In genomic region chr11:77771879-77772713, GRCm38 (mm10) we compare ENCODE assay signal across 10 mouse cellular contexts. TPM values are rescaled to one million over a fixed set of nuclear protein-coding genes. Genes with fewer than 3 reads are reported as not detected.
DNase-seq lines count a peak whose midpoint lies in the region; ATAC-seq lines count a peak whose summit lies in the region.
"Had no signal": no experiment of that assay in that cellular context is flagged by ENCODE, and none has a peak within 500 bp of the region (broad histone marks: within the 10 kb centered on the region; RNA-seq: fewer than 3 reads in every experiment).

No protein-coding gene starts in this region.

- no peak overlapping the region for H3K4me3 ChIP-seq in heart, embryonic 13.5 days
- H3K4me3 ChIP-seq in stomach, embryonic 16.5 days (replicated peaks; ENCODE audit: low read length), result no peak overlapping the region
- H3K4me3 ChIP-seq: forebrain, embryonic 15.5 days had no signal

- no peak for DNase-seq in heart, adult 9 months (ENCODE audit: low spot score in 2 of 2)
- peak; percentile 44 to 58 for DNase-seq in kidney, postnatal 4 days
- no peak for DNase-seq in left cerebral cortex, postnatal 4 days
- DNase-seq in cerebellum, postnatal 36 days, result no peak
- no peak for DNase-seq in heart, postnatal 14 days

- H3K4me1 ChIP-seq in heart, embryonic 13.5 days, result peaks cover 43% of the 10 kb centered on the region
- H3K4me1 ChIP-seq in stomach, embryonic 16.5 days (ENCODE audit: control insufficient read depth, insufficient read depth, low read length), result peaks cover 13% of the 10 kb centered on the region; the same call in 1 of the 2 replicates

- ATAC-seq in heart, embryonic 13.5 days (ENCODE audit: extremely low read depth, insufficient number of reproducible peaks, low FRiP score, low TSS enrichment), result no peak
- peak; percentile 61 for ATAC-seq in erythroblast, adult 5-6 weeks (replicated peaks; ENCODE audit: low FRiP score, poor library complexity, severe bottlenecking)
- ATAC-seq in stomach, embryonic 16.5 days (ENCODE audit: insufficient read depth, low FRiP score), result peak; percentile 90
- ATAC-seq: forebrain, embryonic 15.5 days had no signal

- no peaks in the 10 kb centered on the region for H3K9me3 ChIP-seq in heart, embryonic 13.5 days
- H3K9me3 ChIP-seq in stomach, embryonic 16.5 days (replicated peaks; ENCODE audit: control insufficient read depth, low read length), result no peaks in the 10 kb centered on the region
- H3K9me3 ChIP-seq: forebrain, embryonic 15.5 days had no signal

- no peak overlapping the region; the same call in 1 of the 2 replicates for H3K4me2 ChIP-seq in heart, embryonic 13.5 days
- H3K4me2 ChIP-seq in stomach, embryonic 16.5 days (ENCODE audit: low read depth, low read length), result 0 out of 2 replicates have a peak overlapping the region, but pooled peaks have one; percentile 9
- H3K4me2 ChIP-seq: forebrain, embryonic 15.5 days had no signal

- no peaks in the 10 kb centered on the region for H3K27me3 ChIP-seq in heart, embryonic 13.5 days (replicated peaks)
- no peaks in the 10 kb centered on the region for H3K27me3 ChIP-seq in stomach, embryonic 16.5 days (ENCODE audit: control insufficient read depth, insufficient read depth, low read length)
- H3K27me3 ChIP-seq: forebrain, embryonic 15.5 days had no signal

- WGBS in heart, embryonic 13.5 days, result 48% methylated on average over 8 of the region's 8 CpGs
- WGBS in stomach, embryonic 16.5 days, result 42% methylated on average over 8 of the region's 8 CpGs

- H3K9ac ChIP-seq in heart, embryonic 13.5 days, result peak overlapping the region; percentile 55
- peak overlapping the region; percentile 35; the same call in 1 of the 2 replicates for H3K9ac ChIP-seq in stomach, embryonic 16.5 days (ENCODE audit: low read length)
- H3K9ac ChIP-seq: forebrain, embryonic 15.5 days had no signal

- peaks cover 1% of the 10 kb centered on the region for H3K36me3 ChIP-seq in heart, embryonic 13.5 days
- no peaks in the 10 kb centered on the region for H3K36me3 ChIP-seq in stomach, embryonic 16.5 days (ENCODE audit: control insufficient read depth, insufficient read depth, low read length)

- intact Hi-C loops in left cerebral cortex, postnatal 4 days (cut with DNase I), result no loop called here
- intact Hi-C loops in heart, postnatal 14 days (cut with DNase I), result no loop called here

- H3K27ac ChIP-seq in heart, embryonic 13.5 days (replicated peaks), result peak overlapping the region; percentile 42; the same call in 1 of the 2 replicates
- peak overlapping the region; percentile 93 for H3K27ac ChIP-seq in stomach, embryonic 16.5 days (ENCODE audit: low read length)
- H3K27ac ChIP-seq: forebrain, embryonic 15.5 days had no signal

RNA-seq across cellular contexts. Expression of gene Myo18a, which starts 9.1 kb away (rescaled TPM):
- 94.9 and 100.0 TPM in 2 replicates for polyA plus RNA-seq in heart, embryonic 13.5 days (2015; fragmentation: Nextera tagmentation; extraction: Ambion mirVana)
- 17.5 and 18.6 TPM in 2 replicates for total RNA-seq in erythroblast, adult 5-6 weeks (2015; ENCODE audit: low replicate concordance)
- 14.6 and 22.2 TPM in 2 replicates for total RNA-seq in erythroblast, adult 5-6 weeks (2017; ENCODE audit: low replicate concordance)
- polyA plus RNA-seq in stomach, embryonic 16.5 days (2015; fragmentation: Nextera tagmentation; extraction: Ambion mirVana), result 44.9 and 46.0 TPM in 2 replicates
- total RNA-seq in left cerebral cortex, postnatal 4 days (2021), result 100 to 1,000 TPM; 146 to 151 TPM
- total RNA-seq in heart, postnatal 14 days (2021), result 100 to 1,000 TPM; 252 to 259 TPM

RNA-seq across cellular contexts. Expression of gene Gm10277, which starts 15.5 kb away (rescaled TPM):
- polyA plus RNA-seq in heart, embryonic 13.5 days (2015; fragmentation: Nextera tagmentation; extraction: Ambion mirVana), result 1.1 and 1.3 TPM in 2 replicates
- not detected in 2 replicates for total RNA-seq in erythroblast, adult 5-6 weeks (2015; ENCODE audit: low replicate concordance)
- total RNA-seq in erythroblast, adult 5-6 weeks (2017; ENCODE audit: low replicate concordance), result not detected in 2 replicates
- 1.2 and 1.4 TPM in 2 replicates for polyA plus RNA-seq in stomach, embryonic 16.5 days (2015; fragmentation: Nextera tagmentation; extraction: Ambion mirVana)
- not detected for total RNA-seq in left cerebral cortex, postnatal 4 days (2021)
- not detected for total RNA-seq in heart, postnatal 14 days (2021)
- polyA plus RNA-seq: testis, adult 2 months had no signal

RNA-seq across cellular contexts. Expression of gene Cryba1, which starts 47.0 kb away (rescaled TPM):
- 0.20 TPM in 1 of 2 replicates, not detected in the other for polyA plus RNA-seq in heart, embryonic 13.5 days (2015; fragmentation: Nextera tagmentation; extraction: Ambion mirVana)
- not detected in 2 replicates for total RNA-seq in erythroblast, adult 5-6 weeks (2015; ENCODE audit: low replicate concordance)
- total RNA-seq in erythroblast, adult 5-6 weeks (2017; ENCODE audit: low replicate concordance), result not detected in 2 replicates
- polyA plus RNA-seq in stomach, embryonic 16.5 days (2015; fragmentation: Nextera tagmentation; extraction: Ambion mirVana), result not detected in 2 replicates
- total RNA-seq in left cerebral cortex, postnatal 4 days (2021), result under 1 TPM; 0.26 to 0.52 TPM
- not detected for total RNA-seq in heart, postnatal 14 days (2021)
- polyA plus RNA-seq: testis, adult 2 months had no signal

Comparison
In these comparisons a context has a peak if more than half of its experiments do, and no peak if none do; other contexts are left out.
1. DNase-seq: peak in kidney, postnatal 4 days (2 of 2); none in heart, adult 9 months (0 of 2), left cerebral cortex, postnatal 4 days (single experiment), cerebellum, postnatal 36 days (0 of 2) and heart, postnatal 14 days (0 of 2).
2. RNA of gene Myo18a, which starts 9.1 kb away (total RNA-seq): 252 to 259 TPM in heart, postnatal 14 days and 146 to 151 TPM in left cerebral cortex, postnatal 4 days; 14.6 to 22.2 TPM in erythroblast, adult 5-6 weeks; every median in the first group is over 4 times any median in the second.